Mouse (Mus musculus) liver, embryonic 14.5 days (tissue): ENCODE measurements around the gene Cd82.

Experiments used
- CTCF ChIP-seq: IDR thresholded peaks from 2 replicates; pipeline ENCODE4 v1.5.1; 2016; ENCODE audit warnings: antibody characterized with exemption, low read depth, control low read depth
- EP300 ChIP-seq: IDR thresholded peaks from 2 replicates; pipeline ENCODE4 v1.6.1; 2016; ENCODE audit warnings: antibody characterized with exemption, low read depth

DNA sequence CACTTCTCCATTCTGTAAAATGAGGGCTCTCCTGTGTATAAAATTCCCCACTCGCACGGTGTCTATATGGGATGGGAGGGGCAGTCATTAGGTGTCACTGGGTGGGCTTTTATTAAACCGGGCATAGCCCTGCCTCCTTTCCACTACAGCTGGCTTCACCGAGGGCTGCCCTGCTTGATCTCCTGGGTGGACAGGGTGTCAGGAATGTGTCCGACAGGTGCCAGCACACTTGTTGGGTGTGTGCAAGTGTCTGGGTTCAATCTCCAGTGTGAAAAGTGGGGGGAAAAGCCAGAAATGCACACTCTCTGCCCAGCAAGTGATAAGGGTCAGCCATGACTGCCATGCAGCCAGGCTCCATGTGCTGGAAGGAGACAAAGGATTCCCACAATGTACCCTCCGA lies 10.9 kb downstream of the Cd82 start:
- TF ChIP-seq EP300 (peak; percentile 38), CTCF (no peak)
